Mouse (Mus musculus) small intestine, adult 2 months (tissue): ENCODE results near the gene Ndufa4l2.

Experiments used
- CTCF ChIP-seq: fragments of 200-500 bp; IDR thresholded peaks from 2 replicates; pipeline ENCODE4 v1.5.1; 2012; ENCODE audit warnings: low read depth, mild to moderate bottlenecking, control low read depth, inconsistent platforms, low read length, moderate library complexity, mixed read lengths; ENCODE audit not compliant: insufficient replicate concordance, insufficient read length; ENCODE audit errors: extremely low read depth
- POLR2A ChIP-seq: fragments of 200-500 bp; IDR thresholded peaks from 2 replicates; pipeline ENCODE4 v1.6.1; 2012; ENCODE audit warnings: low read depth, mild to moderate bottlenecking, control low read depth, inconsistent platforms, low read length, moderate library complexity

DNA sequence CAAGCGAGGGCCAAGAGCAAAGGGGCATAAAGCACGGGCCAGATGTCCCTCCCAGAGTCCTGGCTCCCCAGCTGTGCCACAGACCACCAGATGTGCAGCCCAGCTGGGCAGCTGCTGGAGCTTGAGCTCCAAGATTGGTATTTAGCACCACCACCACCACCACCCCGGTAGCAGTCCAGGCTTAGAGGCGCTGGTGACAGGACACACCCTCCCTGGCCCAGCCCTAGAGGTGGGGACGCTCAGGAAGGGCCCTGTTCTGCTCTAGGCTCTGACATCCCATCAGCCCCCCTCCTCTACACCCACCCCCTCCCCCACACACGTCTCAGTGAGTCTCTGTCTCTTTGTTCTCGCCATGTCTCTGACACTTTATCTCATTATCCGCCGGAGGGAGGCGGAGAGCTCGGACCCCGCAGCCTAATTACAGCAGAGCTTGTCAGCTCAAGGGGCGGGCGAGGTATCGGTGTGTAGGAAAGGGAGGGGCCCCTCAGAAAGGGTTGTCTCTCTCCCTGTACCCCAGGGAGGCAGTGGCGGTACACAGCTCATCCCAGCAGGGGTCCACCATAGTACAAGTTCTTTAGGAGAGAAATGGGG is 1.2 kb upstream of the Ndufa4l2 start:
- TF ChIP-seq CTCF (no peak), POLR2A (no peak)
